Mouse (Mus musculus) mature B cell (primary cell): Measurements from ENCODE around the gene Exoc3l.

Experiments
- in situ Hi-C: fragments of 300-500 bp; cut with MboI; formaldehyde crosslinking; loops from 2 replicates; pipeline ENCODE4 v1.14.3; 2019

Gene Exoc3l

GRCm38 (mm10) chr8:105313622-105314402 is 17.9 kb upstream of the Exoc3l start:
- in situ Hi-C loops: no loop called here

- in situ Hi-C loops: no loop called here
Measured at GRCm38 (mm10) chr8:105312891-105313481, 17.1 kb upstream of the Exoc3l start.

GRCm38 (mm10) chr8:105311718-105312117 is 15.8 kb upstream of the Exoc3l start:
- in situ Hi-C loops: no loop called here

GRCm38 (mm10) chr8:105310118-105310517 is 14.2 kb upstream of the Exoc3l start:
- in situ Hi-C loops: no loop called here

- in situ Hi-C loops: no loop called here
Measured at GRCm38 (mm10) chr8:105309142-105309847, 13.4 kb upstream of the Exoc3l start.

GRCm38 (mm10) chr8:105308428-105308827 is 12.5 kb upstream of the Exoc3l start:
- in situ Hi-C loops: no loop called here

- in situ Hi-C loops: no loop called here
Measured at GRCm38 (mm10) chr8:105307670-105308069, 11.8 kb upstream of the Exoc3l start.

- in situ Hi-C loops: no loop called here
Measured at GRCm38 (mm10) chr8:105306146-105306691, 10.3 kb upstream of the Exoc3l start.

GRCm38 (mm10) chr8:105305211-105306145 is 9.6 kb upstream of the Exoc3l start, which contains the start of gene Elmo3:
Gene Elmo3 (plus strand): TSS chr8:105305601.
- in situ Hi-C loops: no loop called here

- in situ Hi-C loops: no loop called here
Measured at GRCm38 (mm10) chr8:105304325-105305210, 8.7 kb upstream of the Exoc3l start.

GRCm38 (mm10) chr8:105303874-105304273 is 8.0 kb upstream of the Exoc3l start:
- in situ Hi-C loops: no loop called here

GRCm38 (mm10) chr8:105303396-105303795 is 7.5 kb upstream of the Exoc3l start:
- in situ Hi-C loops: no loop called here

- in situ Hi-C loops: no loop called here
Measured at GRCm38 (mm10) chr8:105299962-105300361, 4.1 kb upstream of the Exoc3l start.

- in situ Hi-C loops: no loop called here
Measured at GRCm38 (mm10) chr8:105298351-105299252, 2.7 kb upstream of the Exoc3l start.

GRCm38 (mm10) chr8:105297511-105298192 is 1.8 kb upstream of the Exoc3l start, which contains the start of gene E2f4:
Gene E2f4 (plus strand): TSS chr8:105297663.
- in situ Hi-C loops: no loop called here

GRCm38 (mm10) chr8:105295256-105295655 is 645 bp downstream of the Exoc3l start:
- in situ Hi-C loops: no loop called here

- in situ Hi-C loops: no loop called here
Measured at GRCm38 (mm10) chr8:105294776-105295175, 1.1 kb downstream of the Exoc3l start.

GRCm38 (mm10) chr8:105293405-105293804 is 2.5 kb downstream of the Exoc3l start:
- in situ Hi-C loops: no loop called here

GRCm38 (mm10) chr8:105292471-105292870 is 3.4 kb downstream of the Exoc3l start:
- in situ Hi-C loops: no loop called here
